Comparison of ENCODE assay signal across 22 mouse cellular contexts in the genomic region with DNA sequence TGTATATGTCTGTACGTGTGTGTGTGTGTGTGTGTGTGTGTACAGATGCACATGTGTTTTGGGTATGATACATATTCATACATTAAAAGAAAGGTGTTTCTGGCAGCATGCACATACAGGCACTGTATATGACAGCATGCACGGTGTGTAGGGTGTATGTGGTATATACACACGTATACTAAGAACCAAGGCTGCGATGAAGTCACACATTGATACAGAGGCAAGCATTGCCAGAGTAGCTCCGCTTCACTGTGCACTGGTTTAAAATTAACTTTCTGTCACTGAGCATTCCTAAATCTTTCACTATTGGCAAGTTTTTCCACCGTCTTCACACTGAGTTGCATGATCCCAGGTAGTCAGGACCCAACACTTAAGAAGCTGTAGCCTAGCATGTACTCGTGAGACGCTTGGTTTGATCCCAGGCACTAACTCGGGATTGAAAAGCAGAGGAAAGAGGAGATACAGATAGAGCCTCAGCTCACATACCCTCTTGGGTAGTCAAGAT. TPM values are rescaled to one million over a fixed set of nuclear protein-coding genes. Genes with fewer than 3 reads are reported as not detected.
"Had no signal": no experiment of that assay in that cellular context is flagged by ENCODE, and none has a peak within 500 bp of the region (broad histone marks: within the 10 kb centered on the region; RNA-seq: fewer than 3 reads in every experiment).

No protein-coding gene starts in this region.

- H3K9ac ChIP-seq: hindbrain, embryonic 14.5 days; liver, embryonic 13.5 days; liver, postnatal 0 days; midbrain, embryonic 13.5 days; neural tube, embryonic 13.5 days; stomach, embryonic 15.5 days had no signal

- H3K4me2 ChIP-seq: hindbrain, embryonic 14.5 days; liver, embryonic 13.5 days; midbrain, embryonic 13.5 days; neural tube, embryonic 13.5 days; stomach, embryonic 15.5 days had no signal

- H3K27me3 ChIP-seq: liver, embryonic 13.5 days; megakaryocyte, embryonic 14.5 days; midbrain, embryonic 13.5 days; neural tube, embryonic 13.5 days; stomach, embryonic 15.5 days had no signal

- H3K9me3 ChIP-seq: liver, embryonic 13.5 days; midbrain, embryonic 10.5 days; midbrain, embryonic 13.5 days; neural tube, embryonic 13.5 days; stomach, embryonic 15.5 days had no signal

- H3K4me3 ChIP-seq: liver, embryonic 13.5 days; megakaryocyte, embryonic 14.5 days; midbrain, embryonic 10.5 days; midbrain, embryonic 13.5 days; myocyte; neural tube, embryonic 13.5 days; stomach, embryonic 15.5 days had no signal

- DNase-seq: liver, embryonic 13.5 days; liver, postnatal 0 days; lung, postnatal 36 days; retina, postnatal 1 day; right cerebral cortex, postnatal 25 days; spleen, adult 18-20 months; thymus, postnatal 25 days had no signal

- H3K36me3 ChIP-seq: liver, embryonic 13.5 days; midbrain, embryonic 10.5 days; midbrain, embryonic 13.5 days; neural tube, embryonic 13.5 days; stomach, embryonic 15.5 days had no signal

- H3K4me1 ChIP-seq: midbrain, embryonic 13.5 days; stomach, embryonic 15.5 days had no signal

- ATAC-seq: hindbrain, postnatal 0 days; inflammation-experienced regulatory T-cells, adult 6 months; intestine, embryonic 16.5 days; liver, postnatal 0 days; lung, postnatal 0 days; midbrain, embryonic 13.5 days; midbrain, embryonic 16.5 days had no signal

- H3K27ac ChIP-seq: hindbrain, embryonic 14.5 days; hindbrain, postnatal 0 days; kidney, postnatal 0 days; liver, embryonic 13.5 days; midbrain, embryonic 10.5 days; midbrain, embryonic 13.5 days; neural tube, embryonic 13.5 days; stomach, embryonic 15.5 days had no signal

RNA-seq across cellular contexts. Expression of a gene that starts 34.4 kb away (rescaled TPM):
- total RNA-seq: monocyte, adult 5-6 weeks; neutrophil, adult 5-6 weeks had no signal
